Mouse (Mus musculus) bone marrow macrophage, adult 2 months (primary cell): ENCODE measurements around the gene Vmn1r4.

ENCODE experiments used
- CTCF ChIP-seq: IDR thresholded peaks from 2 replicates; pipeline ENCODE4 v1.5.1; 2012; ENCODE audit warnings: low read depth, mild to moderate bottlenecking, low read length, moderate library complexity
- POLR2A ChIP-seq: IDR thresholded peaks from 2 replicates; pipeline ENCODE4 v1.6.1; 2012; ENCODE audit warnings: mild to moderate bottlenecking, low read depth, low read length, borderline replicate concordance

DNA sequence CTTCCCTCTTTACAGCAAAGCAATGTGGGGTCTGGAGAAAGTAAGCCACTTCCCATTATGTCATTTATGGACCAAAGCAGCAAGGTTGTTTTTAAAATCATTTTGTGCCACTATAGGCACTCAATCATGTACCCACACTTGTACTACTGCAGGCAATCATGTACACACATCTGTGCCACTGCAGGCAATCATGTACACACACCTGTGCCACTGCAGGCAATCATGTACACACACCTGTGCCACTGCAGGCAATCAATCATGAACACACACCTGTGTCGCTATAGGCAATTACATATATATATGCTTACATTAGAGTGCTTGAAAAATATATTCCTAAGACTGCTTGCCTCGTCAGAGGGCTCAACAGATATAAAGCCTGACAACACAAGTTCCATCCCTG lies 18.8 kb upstream of the Vmn1r4 start:
- TF ChIP-seq CTCF (no peak), POLR2A (no peak)
